Mouse (Mus musculus) embryonic fibroblast, embryonic 13.5 days (primary cell): ENCODE measurements around the gene Actn4.

ENCODE experiments used
- CTCF ChIP-seq: IDR thresholded peaks from 2 replicates; pipeline ENCODE4 v1.5.1; 2011; ENCODE audit warnings: mild to moderate bottlenecking, control low read depth, low read length, moderate library complexity, borderline replicate concordance; ENCODE audit not compliant: insufficient read depth
- POLR2A ChIP-seq: IDR thresholded peaks from 2 replicates; pipeline ENCODE4 v1.6.1; 2011; ENCODE audit warnings: low read depth, mild to moderate bottlenecking, control low read depth, low read length, moderate library complexity

DNA sequence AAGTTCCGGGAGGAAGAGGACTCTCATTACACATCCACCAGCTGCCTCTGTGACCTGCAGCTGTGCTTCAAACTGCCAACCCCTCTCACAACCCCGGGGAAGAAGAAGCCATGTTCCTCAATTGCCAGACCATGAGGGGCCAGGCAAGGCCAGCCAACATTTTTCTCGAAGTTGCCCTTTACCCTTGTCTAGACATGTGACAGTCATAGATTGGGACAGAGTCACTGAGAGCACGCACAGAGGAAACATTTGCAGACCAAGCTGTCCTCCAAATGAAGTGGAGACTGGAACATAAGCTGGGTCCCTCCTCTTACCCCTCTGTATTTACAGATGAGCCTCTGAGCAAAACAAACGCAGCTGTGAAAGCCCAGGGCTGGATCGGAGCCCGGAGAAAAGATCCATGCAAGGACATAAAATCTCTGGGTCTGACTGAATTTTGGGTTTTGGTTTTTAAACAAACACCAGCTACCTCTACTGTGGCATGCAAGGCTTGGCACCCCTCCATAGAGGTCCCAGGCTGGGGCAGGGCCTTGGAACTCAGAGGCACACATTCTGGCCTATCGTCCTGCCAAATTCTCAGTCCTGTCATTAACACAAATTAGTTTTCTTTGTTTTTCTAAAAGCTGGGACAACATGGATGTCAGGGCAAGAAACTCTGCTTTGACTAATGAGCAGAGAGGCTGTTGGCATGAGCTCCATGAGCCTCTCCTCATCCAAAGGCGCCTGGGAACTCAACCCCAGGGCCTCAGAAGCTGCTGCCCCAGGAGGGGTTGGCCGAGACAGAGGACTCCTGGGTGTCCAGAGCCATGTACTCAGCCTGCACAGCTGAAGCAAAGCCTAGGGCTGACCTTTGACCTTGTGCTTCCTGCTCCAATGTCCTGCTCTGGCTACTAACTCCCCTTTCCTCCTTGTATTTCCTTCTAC is 44.4 kb downstream of the Actn4 start:
- no peak for TF ChIP-seq POLR2A
- no peak for TF ChIP-seq CTCF
